In genomic region chr17:80290074-80290657, GRCm38 (mm10) we compare ENCODE assay signal across 8 mouse cellular contexts. TPM values are rescaled to one million over a fixed set of nuclear protein-coding genes. Genes with fewer than 3 reads are reported as not detected.
DNase-seq lines count a peak whose midpoint lies in the region; ATAC-seq and TF ChIP-seq lines count a peak whose summit lies in the region.

Gene Morn2 (plus strand): TSS chr17:80290203.
Gene Dhx57 (minus strand): TSS chr17:80290476.

- H3K4me3 ChIP-seq in hindbrain, embryonic 15.5 days: peak within 1 kb of the TSS; percentile 96

- no peaks in the 10 kb centered on the region for H3K27me3 ChIP-seq in Patski
- H3K27me3 ChIP-seq in hindbrain, embryonic 15.5 days: no peaks in the 10 kb centered on the region

- H3K36me3 ChIP-seq in hindbrain, embryonic 15.5 days: no peaks in the 10 kb centered on the region

- H3K4me2 ChIP-seq in hindbrain, embryonic 15.5 days: peak within 1 kb of the TSS; percentile 67

- peaks cover 13% of the 10 kb centered on the region for H3K4me1 ChIP-seq in hindbrain, embryonic 15.5 days (replicated peaks)

- CTCF ChIA-PET in Patski (lab: Charles Lee): interaction anchor here (1.3 to 3.3 kb wide), 7 partner anchors 17 to 273 kb away, joined by 3 to 19 read pairs (median 5); partner anchors contain the start of gene Arhgef33

- under 1% methylated on average over 35 of the region's 35 CpGs for WGBS in hindbrain, embryonic 15.5 days

- POLR2A ChIA-PET in Patski (lab: Charles Lee): no interaction called here

- H3K27ac ChIP-seq in hindbrain, embryonic 15.5 days (replicated peaks): peak within 1 kb of the TSS; percentile 97

- ATAC-seq in Patski: peak; percentile 96
- ATAC-seq in hindbrain, embryonic 15.5 days (ENCODE audit: low FRiP score, low read depth): peak; percentile 99

- peak; percentile 68 for DNase-seq in Patski (ENCODE audit: low read depth, low spot score)
- DNase-seq in cerebellum, postnatal 14 days: peak; percentile 99
- peak; percentile 95 to 97 for DNase-seq in frontal cortex, postnatal 25 days (ENCODE audit: low spot score in 2 of 2)
- DNase-seq in left cerebral cortex, adult 11 months (ENCODE audit: low spot score): peak; percentile 91
- peak; percentile 98 for DNase-seq in lung, postnatal 4 days
- peak; percentile 92 for DNase-seq in retina, postnatal 7 days (ENCODE audit: low read depth, low spot score)
- DNase-seq in urinary bladder, adult 2 months (ENCODE audit: low spot score): peak; percentile 99

- no peaks in the 10 kb centered on the region for H3K9me3 ChIP-seq in hindbrain, embryonic 15.5 days

- TF ChIP-seq CTCF in Patski (IDR thresholded peaks at IDR 0.05): no peak

- in situ Hi-C loops in Patski (cut with MboI; ENCODE audit: low pct_unique_long_range_greater_than_20kb): loop anchor here (5.0 to 25.0 kb wide), 2 partner anchors 267 to 547 kb away; no protein-coding TSS in a partner anchor

- H3K9ac ChIP-seq in hindbrain, embryonic 15.5 days: peak within 1 kb of the TSS; percentile 98

RNA-seq across cellular contexts. Expression of gene Morn2, which starts in this region (rescaled TPM):
- 47.2 TPM for polyA plus RNA-seq in Patski (2021)
- polyA plus RNA-seq in hindbrain, embryonic 15.5 days (2015; fragmentation: Nextera tagmentation; extraction: Ambion mirVana): 54.2 and 56.9 TPM in 2 replicates
- polyA plus RNA-seq in urinary bladder, adult 2 months (2012; rRNA removed): 11.8 and 15.0 TPM in 2 replicates

RNA-seq across cellular contexts. Expression of gene Dhx57, which starts in this region (rescaled TPM):
- polyA plus RNA-seq in Patski (2021): 21.1 TPM
- polyA plus RNA-seq in hindbrain, embryonic 15.5 days (2015; fragmentation: Nextera tagmentation; extraction: Ambion mirVana): 52.0 and 55.1 TPM in 2 replicates
- 17.6 and 20.4 TPM in 2 replicates for polyA plus RNA-seq in urinary bladder, adult 2 months (2012; rRNA removed)

Comparison
In these comparisons a context has a peak if more than half of its experiments do, and no peak if none do; other contexts are left out.
1. Peak in every context shown above with its lines: DNase-seq, ATAC-seq, H3K4me3 ChIP-seq and H3K27ac ChIP-seq.